Mouse (Mus musculus) gastrocnemius, adult 18-20 months (tissue): ENCODE measurements around the gene Bcas1. TPM values are rescaled to one million over a fixed set of nuclear protein-coding genes. Genes with fewer than 3 reads are reported as not detected.
"Not testable (repeated sequence)": the region's sequence is repeated elsewhere in the genome, so short reads cannot be mapped to it uniquely, and the experiment has no call there.

Experiments
- DNase-seq: peaks from one replicate; pipeline ENCODE4 v3.0.0; 2021; ENCODE audit warnings: low spot score
- long read RNA-seq, 2 experiments: library from polyadenylated mRNA; stranded (forward); transcript quantifications; one replicate each; pipeline ENCODE4 v2.0.0; 2021
- total RNA-seq, 2 experiments: library from RNA; stranded (reverse); gene quantifications; 2 replicates each; pipeline ENCODE4 v1.2.3; 2021

The Bcas1 gene
- 1 to 10 TPM in 1 of 2 experiments, under 1 TPM in 1; 0.68 to 1.4 TPM for total RNA-seq
- long read RNA-seq, experiment 1, partial matches to known transcripts = 1 of 2 reads
- long read RNA-seq, experiment 1, other reads (novel, unspliced or antisense) = 1 of 2 reads
- long read RNA-seq, experiment 2, partial matches to known transcripts = 2 of 3 reads
- long read RNA-seq, experiment 2, other reads (novel, unspliced or antisense) = 1 of 3 reads

GRCm38 (mm10) chr2:170427704-170428103 is at the start of gene Bcas1:
TSS of gene Bcas1 (minus strand) at chr2:170427845.
- no peak for DNase-seq

GRCm38 (mm10) chr2:170476643-170477042 is 49.0 kb upstream of the Bcas1 start:
- DNase-seq = no peak

GRCm38 (mm10) chr2:170476215-170476614 is 48.6 kb upstream of the Bcas1 start:
- DNase-seq = peak; percentile 5

DNA sequence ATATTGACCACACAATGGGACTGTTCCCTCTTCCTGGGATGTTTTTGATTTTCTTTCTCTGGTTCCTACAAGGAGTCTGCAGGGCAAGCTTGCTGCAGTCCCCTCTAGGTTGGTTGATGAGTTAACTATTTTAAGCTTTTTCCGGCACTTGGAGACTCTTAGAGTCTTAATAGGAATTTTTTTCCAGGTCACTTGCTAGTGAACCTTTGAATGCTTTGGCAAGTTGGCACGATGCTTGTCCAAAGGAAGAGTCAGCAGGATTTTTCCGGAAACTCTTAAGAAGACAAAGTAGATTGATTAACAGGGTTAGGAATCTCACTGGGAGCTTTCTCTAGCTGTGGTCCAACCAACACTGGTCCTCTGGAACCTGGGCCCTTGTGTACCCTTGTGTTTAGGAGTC is 47.5 kb upstream of the Bcas1 start:
- no peak for DNase-seq

DNA sequence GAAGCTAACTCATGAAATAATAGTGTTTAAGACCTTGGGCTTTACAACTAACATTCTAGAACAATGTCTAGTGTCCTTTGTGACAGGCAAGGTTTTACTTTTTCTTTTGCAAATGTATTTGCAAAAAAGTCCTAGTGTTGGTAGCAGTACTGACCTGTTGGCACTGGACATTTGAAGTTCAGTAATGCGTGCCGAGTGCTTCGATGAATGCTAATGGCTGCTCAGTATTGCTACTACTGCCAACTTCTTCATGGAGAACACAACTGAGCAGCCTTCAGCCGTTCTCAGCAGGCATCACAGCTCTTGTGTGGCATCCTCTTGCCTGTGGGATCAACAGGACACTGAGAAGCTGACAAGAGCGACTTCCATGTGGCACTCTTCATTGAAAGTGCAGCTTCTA is 46.5 kb upstream of the Bcas1 start:
- no peak for DNase-seq

- DNase-seq = no peak
These were observed 42.9 kb upstream of the Bcas1 start for GRCm38 (mm10) chr2:170470591-170470990.

GRCm38 (mm10) chr2:170469616-170470308 is 42.1 kb upstream of the Bcas1 start:
- DNase-seq = no peak

- DNase-seq = no peak
These were observed 40.4 kb upstream of the Bcas1 start for GRCm38 (mm10) chr2:170468009-170468408.

GRCm38 (mm10) chr2:170464817-170465216 is 37.2 kb upstream of the Bcas1 start:
- DNase-seq = no peak

DNA sequence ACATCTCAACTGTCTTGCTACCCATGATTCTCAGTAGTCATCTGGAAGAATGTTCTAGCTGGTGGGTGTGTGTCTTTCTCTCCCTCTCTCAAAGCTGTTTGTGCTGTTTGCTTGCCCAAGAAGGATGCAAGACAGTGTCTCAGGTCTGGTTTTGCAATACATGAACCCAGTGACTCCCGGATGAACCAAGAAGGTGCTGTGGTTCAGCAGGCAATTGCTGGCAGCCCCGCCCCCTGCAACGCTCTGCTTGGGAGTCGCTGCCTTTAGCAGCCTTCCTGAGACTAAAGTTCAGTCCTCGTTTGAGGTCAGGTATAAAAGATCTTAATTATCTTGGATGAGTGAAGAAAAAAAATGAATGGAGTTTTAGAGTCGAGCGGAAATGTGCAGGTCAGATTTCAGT is 34.0 kb upstream of the Bcas1 start:
- DNase-seq = no peak

DNA sequence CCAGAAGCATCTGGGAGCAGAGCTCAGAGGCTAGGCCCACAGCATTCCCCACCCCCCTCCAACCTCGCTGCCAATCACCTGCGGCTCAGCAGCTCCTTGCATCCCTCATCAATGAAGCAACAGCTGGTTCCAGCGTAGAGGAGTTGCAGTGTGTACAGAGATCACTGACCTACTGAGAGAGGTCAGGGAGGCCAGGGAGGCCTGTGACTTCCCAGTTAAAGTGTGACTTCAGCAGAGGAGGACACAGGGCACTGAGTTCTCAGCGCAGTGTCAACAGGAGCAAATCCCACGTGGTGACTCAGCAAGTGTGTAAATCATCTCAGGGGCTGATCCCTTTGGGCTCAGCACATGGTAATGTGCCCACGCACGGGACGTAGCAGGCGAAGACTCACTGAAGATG is 32.2 kb upstream of the Bcas1 start:
- DNase-seq = no peak

GRCm38 (mm10) chr2:170459183-170459582 is 31.5 kb upstream of the Bcas1 start:
- no peak for DNase-seq

- not testable (repeated sequence) for DNase-seq
These were observed 26.2 kb upstream of the Bcas1 start for GRCm38 (mm10) chr2:170453809-170454208.

DNA sequence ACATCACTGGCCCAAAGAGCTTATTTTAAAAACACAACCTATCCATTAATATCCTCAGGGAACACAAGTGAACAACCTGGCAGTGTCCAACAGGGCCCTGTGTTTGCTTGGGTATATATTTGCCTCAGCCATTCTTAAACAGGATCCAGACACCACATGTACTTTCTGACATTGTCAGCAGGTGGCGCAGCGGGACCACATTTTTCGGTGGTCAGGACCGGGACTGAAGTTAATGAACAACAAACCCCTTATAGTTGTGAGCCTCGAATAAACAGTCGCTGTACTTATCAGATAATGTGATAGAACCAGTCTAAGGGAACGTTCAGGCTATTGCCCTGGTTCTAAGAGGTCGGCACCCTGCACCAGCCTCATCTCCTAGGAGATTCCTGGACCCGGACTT is 23.3 kb upstream of the Bcas1 start:
- DNase-seq = peak; percentile 70

- DNase-seq = no peak
These were observed 20.0 kb upstream of the Bcas1 start for GRCm38 (mm10) chr2:170447651-170448050.

DNA sequence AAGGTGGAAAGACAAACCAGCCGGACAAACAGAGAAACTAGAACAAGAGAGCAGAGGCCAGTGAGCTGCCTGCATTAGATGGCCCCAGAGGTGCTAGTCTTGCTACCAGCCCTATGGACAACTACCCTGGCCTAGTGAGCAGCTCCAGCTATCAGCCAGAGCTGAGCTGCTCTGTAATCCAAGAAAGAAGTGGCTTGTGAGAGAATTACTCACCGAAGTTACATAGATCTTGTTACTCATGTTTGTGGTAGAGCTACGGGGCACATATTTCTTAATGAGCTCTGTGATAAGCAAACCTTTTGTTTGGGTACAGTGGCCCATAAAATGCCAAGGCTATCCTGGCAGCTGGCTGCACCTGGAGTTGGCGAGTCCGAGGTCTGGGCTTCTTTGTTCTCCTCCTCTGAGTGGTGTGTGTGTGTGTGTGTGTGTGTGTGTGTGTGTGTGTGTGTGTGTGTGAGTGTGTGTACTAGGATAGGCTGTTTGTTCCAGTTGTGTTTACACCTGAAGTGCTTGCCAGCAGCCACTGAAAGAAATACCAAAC is 19.3 kb upstream of the Bcas1 start:
- no peak for DNase-seq

- DNase-seq = no peak
These were observed 18.2 kb upstream of the Bcas1 start for GRCm38 (mm10) chr2:170445861-170446260.

DNA sequence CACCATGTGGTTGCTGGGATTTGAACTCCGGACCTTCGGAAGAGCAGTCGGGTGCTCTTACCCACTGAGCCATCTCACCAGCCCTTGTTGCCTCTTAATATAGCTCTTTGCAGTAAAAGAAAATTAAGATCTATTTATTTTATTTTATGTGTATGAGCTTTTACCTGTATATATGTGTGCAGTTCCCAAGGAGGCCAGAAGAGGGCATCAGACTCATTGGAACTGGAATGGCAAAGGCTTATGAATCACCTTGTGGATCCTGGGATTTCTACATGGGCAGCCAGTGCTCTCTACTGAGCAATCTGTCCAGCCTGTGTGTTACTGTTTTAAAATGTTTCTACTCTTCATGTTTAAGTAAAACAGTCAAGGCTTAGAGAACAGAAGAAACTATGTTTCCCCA is 14.9 kb upstream of the Bcas1 start:
- no peak for DNase-seq

- DNase-seq = no peak
These were observed 11.1 kb upstream of the Bcas1 start for GRCm38 (mm10) chr2:170438782-170439181.

DNA sequence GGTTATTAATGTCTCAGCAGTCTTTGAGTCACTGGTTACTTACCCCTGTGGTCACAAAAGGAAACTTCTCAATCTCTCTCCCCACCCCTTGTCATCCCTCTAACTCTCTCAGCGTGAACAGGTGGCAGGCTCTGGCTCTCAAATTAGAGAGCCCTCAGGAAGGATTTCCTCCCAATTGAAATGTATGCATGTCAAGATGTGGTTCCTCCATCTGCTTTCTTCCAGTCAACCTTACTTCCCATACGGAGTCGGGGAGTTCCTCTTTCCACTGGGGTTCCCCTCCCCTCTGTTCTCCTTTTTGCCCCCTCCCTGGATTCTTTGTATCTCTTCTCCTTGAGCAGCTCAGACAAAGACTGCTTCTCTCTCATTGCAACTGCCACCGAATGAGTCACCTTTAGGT is 8.6 kb upstream of the Bcas1 start:
- no peak for DNase-seq

DNA sequence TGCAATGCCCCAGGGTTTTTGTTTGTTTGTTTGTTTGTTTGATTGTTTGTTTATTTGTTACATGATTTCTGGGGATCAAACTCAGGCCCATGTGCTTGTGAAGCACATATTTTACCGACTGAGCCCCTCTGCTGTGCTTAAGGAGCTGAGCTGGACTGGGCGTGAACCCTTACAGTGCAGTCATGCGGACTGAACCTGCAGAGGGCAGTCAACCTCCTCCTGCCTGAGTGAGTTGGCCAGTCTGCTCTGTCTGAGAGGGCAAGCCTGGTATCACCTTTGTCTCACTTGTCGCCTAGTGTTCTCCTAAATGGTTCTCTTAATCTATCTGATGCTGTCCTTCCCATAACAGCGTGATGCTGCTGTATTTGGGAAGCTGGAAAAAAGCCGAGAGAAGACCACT is 4.5 kb upstream of the Bcas1 start:
- DNase-seq = no peak

DNA sequence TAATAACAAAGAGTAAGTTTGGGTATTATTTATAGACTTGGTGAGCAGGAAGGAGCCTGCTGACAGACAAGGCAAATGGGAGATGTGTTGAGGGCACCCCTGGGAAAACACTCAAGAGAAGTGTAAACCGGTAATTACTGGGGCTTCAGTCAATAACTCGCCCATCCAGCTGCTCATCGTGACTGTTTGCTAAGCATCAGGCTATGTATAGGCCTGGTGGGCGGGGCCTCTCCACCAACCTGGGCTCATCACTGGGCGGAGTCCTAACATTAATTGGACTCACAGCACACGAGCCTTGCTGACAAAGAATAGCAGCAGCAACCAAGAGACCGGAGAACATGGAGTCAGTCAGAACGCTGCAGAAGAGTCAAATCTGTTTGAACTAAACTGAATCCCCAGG is 1.3 kb upstream of the Bcas1 start:
- DNase-seq = no peak

DNA sequence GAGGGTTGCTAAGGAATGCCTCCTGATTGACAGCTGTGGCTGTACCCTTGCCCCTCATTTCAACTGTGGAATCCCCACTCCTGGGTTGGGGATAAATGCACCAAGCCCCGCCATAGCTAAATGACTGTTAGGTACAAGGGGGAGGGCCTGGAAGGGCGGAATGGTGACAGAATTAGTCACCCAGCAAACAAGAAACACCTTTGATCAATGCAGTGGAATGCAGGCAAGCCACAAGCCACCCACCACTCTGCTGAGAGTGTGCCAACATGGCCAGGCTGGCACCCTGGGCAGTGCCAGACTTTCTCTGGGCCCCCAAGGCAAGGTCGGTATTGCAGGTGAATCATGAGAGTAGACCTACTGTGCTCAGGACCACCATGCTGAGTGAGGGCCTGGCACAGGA is 3.5 kb downstream of the Bcas1 start:
- no peak for DNase-seq
